Mouse (Mus musculus): ENCODE measurements around the gene Pelo. TPM values are rescaled to one million over a fixed set of nuclear protein-coding genes. Genes with fewer than 3 reads are reported as not detected.
A peak's percentile ranks its signal among the peaks of the same experiment; 100 is the strongest.

Pelo gene
- total RNA-seq (2021), result 10 to 100 TPM; 21.7 to 23.3 TPM

DNA sequence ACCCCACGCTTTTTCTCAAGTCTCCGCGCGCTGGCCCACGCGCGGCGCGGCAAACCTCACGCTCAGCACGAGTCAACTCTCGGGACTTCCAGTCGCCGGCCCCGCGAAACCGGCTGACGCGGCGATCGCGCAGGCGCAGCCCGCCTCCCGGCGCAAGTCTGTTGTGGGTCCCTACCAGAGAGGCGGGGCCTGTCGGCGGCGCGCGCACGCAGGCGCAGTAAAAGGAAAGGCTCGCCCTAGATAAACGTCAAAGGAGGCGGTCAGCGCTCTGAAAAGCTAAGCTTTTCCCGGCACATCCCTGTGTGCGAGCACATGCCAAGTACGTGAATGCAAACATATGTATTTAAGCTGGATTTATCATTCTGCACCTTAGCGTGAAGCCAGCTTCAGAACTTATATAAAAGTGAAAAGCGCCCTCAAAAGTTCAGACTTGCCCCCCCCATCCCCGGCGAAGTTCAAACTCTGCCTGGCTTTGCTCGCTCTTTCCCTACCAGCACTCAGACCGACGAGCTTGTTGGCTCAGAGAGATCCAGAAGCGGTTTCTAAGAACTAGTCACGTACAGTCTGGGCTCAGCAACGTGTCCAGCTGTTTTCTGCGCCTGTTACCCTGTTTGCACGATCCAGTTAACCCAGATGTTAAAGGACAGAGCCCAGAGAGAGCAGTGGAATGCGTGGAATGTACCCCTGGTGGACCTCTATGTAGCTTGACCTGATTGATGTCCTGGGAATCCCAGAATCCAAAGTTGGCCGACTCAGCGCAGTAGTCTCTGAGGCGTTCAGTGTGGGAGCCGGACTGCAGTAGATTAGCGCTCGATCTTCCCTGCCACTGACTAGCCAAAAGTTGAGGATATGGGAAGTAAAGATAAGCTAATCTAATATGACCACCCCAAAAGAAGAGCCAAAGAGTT, at the start of gene Pelo:
Pelo (minus strand) TSS at position 118 of the 908 bp plus-strand sequence.
- peak; percentile 92 to 98 for DNase-seq (ENCODE audit: extremely low spot score in 1 of 2, low spot score in 2 of 2)
- intact Hi-C loops (cut with DNase I), result loop anchor here (10.0 kb wide), 1 partner anchor 106 kb away; no protein-coding TSS in a partner anchor

DNA sequence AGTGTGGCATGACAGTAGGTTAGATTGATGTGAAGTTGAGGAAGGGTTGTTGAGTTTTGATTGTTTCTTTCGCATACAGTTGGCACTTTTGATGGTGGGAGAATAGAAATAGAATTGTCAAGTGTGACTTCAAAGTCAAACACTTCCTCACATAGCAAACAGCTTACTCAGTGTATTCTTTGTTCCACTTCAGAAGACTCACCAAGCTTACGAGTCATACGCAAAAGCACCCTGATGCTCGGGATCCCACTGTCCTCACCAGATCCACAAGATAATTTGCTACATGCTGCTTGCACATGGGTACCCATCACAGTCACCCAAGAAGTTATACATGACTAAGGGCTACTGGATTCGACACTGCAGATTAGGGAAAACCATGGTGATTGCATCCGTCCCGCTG, 48.5 kb upstream of the Pelo start:
- intact Hi-C loops (cut with DNase I), result no loop called here

DNA sequence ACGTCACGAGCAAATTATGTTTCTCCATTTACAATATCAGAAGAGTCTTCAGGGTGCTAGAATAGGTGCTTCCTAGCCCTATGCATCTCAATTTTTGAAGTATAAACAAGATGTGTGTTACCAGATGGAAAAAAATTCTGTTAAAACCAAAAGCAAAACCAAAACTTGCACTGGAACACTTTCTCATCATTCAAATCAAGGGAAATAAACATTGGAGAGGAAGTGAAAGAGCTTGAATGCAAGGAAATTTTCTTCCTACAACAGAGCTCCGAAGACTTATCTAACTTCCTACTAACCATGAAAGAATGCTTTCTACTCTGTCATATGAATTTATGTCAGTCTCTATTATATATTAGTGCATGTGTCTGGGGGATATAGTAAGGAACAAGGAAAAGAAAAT, 46.8 kb upstream of the Pelo start:
- intact Hi-C loops (cut with DNase I), result no loop called here
- no peak for DNase-seq (ENCODE audit: extremely low spot score in 1 of 2, low spot score in 2 of 2)

More for the DNA sequence above, 48.5 kb upstream of the Pelo start:
- no peak for DNase-seq (ENCODE audit: extremely low spot score in 1 of 2, low spot score in 2 of 2)

GRCm38 (mm10) chr13:115132435-115132834, 42.4 kb upstream of the Pelo start:
- no peak for DNase-seq (ENCODE audit: extremely low spot score in 1 of 2, low spot score in 2 of 2)
- intact Hi-C loops (cut with DNase I), result no loop called here

DNA sequence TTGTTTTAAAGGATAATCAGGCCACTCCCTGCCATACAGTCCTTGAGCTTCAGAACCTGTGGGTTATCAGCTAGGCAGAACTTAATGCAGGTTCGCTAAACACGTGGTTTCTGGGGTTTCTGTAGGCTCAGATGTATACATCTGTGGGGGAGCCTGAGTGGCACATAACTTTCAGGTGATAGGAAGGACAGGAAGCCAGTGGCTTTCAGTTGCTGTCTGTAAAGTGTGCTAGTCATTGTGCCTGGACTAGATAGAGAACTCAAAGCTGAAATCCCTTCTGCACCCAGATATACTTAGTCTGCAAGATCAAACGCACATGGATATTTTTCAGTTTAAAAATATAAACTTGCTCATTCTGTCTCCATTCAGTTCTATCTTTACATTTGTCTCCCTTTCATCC, 41.4 kb upstream of the Pelo start:
- DNase-seq (ENCODE audit: extremely low spot score in 1 of 2, low spot score in 2 of 2), result no peak
- intact Hi-C loops (cut with DNase I), result no loop called here

GRCm38 (mm10) chr13:115130035-115130434, 40.0 kb upstream of the Pelo start:
- DNase-seq (ENCODE audit: extremely low spot score in 1 of 2, low spot score in 2 of 2), result no peak
- intact Hi-C loops (cut with DNase I), result no loop called here

- intact Hi-C loops (cut with DNase I), result no loop called here
- no peak for DNase-seq (ENCODE audit: extremely low spot score in 1 of 2, low spot score in 2 of 2)
These were observed 37.8 kb upstream of the Pelo start for GRCm38 (mm10) chr13:115127826-115128225.

DNA sequence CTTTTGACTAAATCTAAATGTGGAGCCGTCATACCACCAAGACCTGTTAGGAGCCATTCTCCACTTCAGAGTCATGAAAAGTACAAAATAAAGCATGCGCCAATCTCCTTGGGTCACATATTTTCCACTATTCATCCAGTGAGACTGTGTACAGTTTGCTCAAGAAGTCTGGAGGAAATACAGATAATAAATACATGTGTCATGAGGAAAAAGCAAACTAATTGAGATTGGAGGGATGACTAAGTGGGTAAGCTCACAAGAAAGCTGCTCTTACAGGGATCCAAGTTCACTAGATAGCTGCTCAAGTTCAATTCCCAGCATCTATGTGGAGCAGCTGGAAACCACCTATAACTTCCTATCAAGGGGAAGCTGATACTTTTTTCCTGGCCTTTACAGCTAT, 36.5 kb upstream of the Pelo start:
- intact Hi-C loops (cut with DNase I), result no loop called here
- DNase-seq (ENCODE audit: extremely low spot score in 1 of 2, low spot score in 2 of 2), result no peak

DNA sequence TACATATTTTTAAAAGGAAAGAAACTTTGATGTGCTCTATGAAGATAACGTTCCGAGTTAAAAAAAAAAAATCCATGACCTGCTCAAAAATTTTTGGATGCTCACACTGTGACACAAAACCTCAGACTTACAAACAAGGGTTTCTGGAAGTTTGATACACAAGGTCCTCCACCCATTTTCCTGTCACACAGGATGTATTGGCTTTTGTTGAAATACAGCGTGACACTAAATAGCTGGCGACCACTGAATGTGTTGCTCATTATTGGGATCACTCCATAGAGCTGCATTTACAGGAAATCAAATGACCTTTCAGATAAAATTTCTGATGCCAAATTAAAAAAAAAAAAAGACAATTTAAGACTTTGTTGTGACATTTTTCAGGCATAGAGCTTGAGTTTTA, 35.1 kb upstream of the Pelo start:
- intact Hi-C loops (cut with DNase I), result no loop called here
- DNase-seq (ENCODE audit: extremely low spot score in 1 of 2, low spot score in 2 of 2), result no peak

- DNase-seq (ENCODE audit: extremely low spot score in 1 of 2, low spot score in 2 of 2), result no peak
- intact Hi-C loops (cut with DNase I), result no loop called here
These were observed 34.5 kb upstream of the Pelo start for GRCm38 (mm10) chr13:115124521-115124920.

- intact Hi-C loops (cut with DNase I), result no loop called here
- no peak for DNase-seq (ENCODE audit: extremely low spot score in 1 of 2, low spot score in 2 of 2)
These were observed 28.8 kb upstream of the Pelo start for GRCm38 (mm10) chr13:115118756-115119155.

DNA sequence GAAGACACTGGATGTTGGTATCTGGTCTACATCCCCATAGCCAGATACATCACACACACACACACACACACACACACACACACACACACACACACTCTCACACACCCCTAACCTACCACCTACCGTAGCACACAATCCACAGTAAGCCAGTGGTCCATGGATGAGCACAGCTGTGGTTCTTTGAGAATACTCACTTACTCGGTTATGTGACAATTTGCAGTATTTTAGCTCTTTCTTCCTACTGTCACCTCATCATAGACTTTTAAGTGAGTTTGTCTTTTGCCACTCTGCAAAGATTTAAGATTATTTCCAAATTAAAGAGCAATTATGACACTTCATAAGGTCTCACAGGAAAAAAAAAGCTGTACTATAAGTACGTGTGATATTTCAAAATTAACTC, 28.2 kb upstream of the Pelo start:
- DNase-seq (ENCODE audit: extremely low spot score in 1 of 2, low spot score in 2 of 2), result no peak
- intact Hi-C loops (cut with DNase I), result no loop called here

GRCm38 (mm10) chr13:115116930-115117621, 27.1 kb upstream of the Pelo start:
- DNase-seq (ENCODE audit: extremely low spot score in 1 of 2, low spot score in 2 of 2), result no peak
- intact Hi-C loops (cut with DNase I), result no loop called here

GRCm38 (mm10) chr13:115109628-115110027, 19.6 kb upstream of the Pelo start:
- intact Hi-C loops (cut with DNase I), result loop anchor here (10.0 kb wide), 1 partner anchor 105 kb away; no protein-coding TSS in a partner anchor
- no peak for DNase-seq (ENCODE audit: extremely low spot score in 1 of 2, low spot score in 2 of 2)

DNA sequence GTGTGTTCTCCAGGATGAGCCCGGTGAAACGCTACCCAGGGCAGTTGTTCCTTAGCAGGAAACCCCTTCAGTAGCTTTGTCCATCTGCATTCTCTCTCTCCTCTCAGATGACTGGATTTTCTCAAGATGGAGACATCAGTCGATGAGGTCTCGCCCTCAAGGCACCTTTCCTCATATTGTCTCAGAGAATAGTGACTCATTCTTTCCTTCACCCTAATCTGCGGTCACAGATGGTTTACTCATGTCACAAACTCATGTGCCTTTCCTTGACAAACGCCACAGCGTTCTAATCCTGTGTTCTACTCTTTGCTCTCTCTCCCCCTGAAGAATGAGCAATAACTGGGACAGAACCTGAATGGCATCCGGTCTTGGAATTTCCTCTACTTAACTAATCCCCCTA, 17.4 kb upstream of the Pelo start:
- intact Hi-C loops (cut with DNase I), result loop anchor here (10.0 kb wide), 1 partner anchor 107 kb away; no protein-coding TSS in a partner anchor
- no peak for DNase-seq (ENCODE audit: extremely low spot score in 1 of 2, low spot score in 2 of 2)

DNA sequence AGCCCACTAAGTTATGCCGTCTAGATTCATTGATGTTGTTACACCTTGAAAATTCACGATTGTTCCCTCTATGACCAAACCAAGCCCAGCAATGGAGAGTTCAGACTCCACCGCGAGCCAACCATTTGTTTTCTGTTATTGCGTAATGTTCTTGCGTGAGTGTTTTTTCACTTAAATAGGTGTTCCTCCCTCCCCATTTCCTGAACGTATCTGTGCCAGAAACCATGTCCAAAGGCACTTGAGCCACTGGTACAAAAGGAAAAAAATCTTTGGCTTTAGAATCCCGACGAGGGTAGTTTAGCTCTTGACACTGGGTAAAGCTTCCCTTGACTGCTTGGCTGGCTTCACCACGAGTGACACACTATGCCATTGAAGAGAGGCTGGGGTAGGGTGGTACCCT, 16.2 kb upstream of the Pelo start:
- DNase-seq (ENCODE audit: extremely low spot score in 1 of 2, low spot score in 2 of 2), result no peak
- intact Hi-C loops (cut with DNase I), result loop anchor here (10.0 kb wide), 1 partner anchor 109 kb away; no protein-coding TSS in a partner anchor

GRCm38 (mm10) chr13:115102754-115103153, 12.8 kb upstream of the Pelo start:
- DNase-seq (ENCODE audit: extremely low spot score in 1 of 2, low spot score in 2 of 2), result no peak
- intact Hi-C loops (cut with DNase I), result loop anchor here (10.0 kb wide), 1 partner anchor 112 kb away; no protein-coding TSS in a partner anchor

DNA sequence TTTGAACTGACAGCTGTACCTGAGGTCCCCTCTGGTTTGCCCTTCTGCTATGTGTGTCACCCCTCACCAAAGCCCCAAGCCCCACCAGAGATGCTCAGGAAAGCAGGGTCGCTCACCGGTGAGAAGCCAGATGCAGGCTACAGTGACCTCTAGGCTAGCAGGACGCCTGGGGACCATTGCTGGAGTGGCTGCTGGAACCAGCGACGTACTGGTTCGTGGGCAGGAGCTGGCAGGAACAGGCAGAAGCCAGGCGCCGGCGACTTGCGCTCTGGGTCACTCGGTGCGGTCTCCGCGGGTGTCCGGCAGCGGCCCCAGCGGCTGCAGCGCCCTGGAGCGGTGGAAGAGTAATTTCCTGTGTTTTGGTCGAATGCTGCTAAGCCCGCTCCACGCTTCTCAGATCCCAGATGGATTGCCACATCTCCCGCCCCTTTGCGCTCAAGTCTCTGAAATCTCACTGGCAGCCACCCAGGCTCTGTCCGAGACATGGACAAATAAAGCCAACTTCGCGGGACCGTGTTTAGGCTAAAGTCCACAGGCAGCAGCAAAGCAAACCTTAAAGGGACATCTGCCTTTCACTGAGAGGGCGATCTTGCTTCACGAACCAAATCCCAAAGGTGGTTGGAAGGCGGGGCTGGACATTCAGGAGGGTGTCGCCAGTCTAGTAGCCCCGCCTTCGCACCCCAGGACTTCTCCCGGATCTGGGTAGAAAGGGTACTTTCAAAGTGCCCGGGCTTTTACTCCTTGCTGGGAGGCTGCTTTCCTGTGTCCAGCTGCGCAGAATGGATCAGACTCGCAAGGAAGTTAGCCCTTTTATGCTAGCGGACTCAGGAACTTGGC, 11.6 kb upstream of the Pelo start, which contains the start of the genes Gm49395 and Itga1:
Gm49395 (minus strand) TSS at position 567 of the 837 bp plus-strand sequence.
Itga1 (minus strand) TSS at position 610 of the 837 bp plus-strand sequence.
- intact Hi-C loops (cut with DNase I), result loop anchor here (10.0 kb wide), 1 partner anchor 113 kb away; no protein-coding TSS in a partner anchor

More for the DNA sequence above, 11.6 kb upstream of the Pelo start, which contains the start of the genes Gm49395 and Itga1:
- peak; percentile 8 to 93 for DNase-seq (ENCODE audit: extremely low spot score in 1 of 2, low spot score in 2 of 2)

Measured in left cerebral cortex, postnatal 10 days (tissue).